Mouse (Mus musculus) ES-E14 (cell line): Measurements from ENCODE around the gene Apba2.

Experiments used
- CHD2 ChIP-seq: IDR thresholded peaks from 2 replicates; pipeline ENCODE4 v1.6.1; 2014; ENCODE audit warnings: mild to moderate bottlenecking, low read depth, low read length, inconsistent platforms
- MAFK ChIP-seq: IDR thresholded peaks from 2 replicates; pipeline ENCODE4 v1.6.1; 2014; ENCODE audit warnings: mild to moderate bottlenecking, low read depth, low read length, inconsistent platforms; ENCODE audit not compliant: insufficient read depth
- ZC3H11A ChIP-seq: IDR thresholded peaks from 2 replicates; pipeline ENCODE4 v1.6.1; 2012; ENCODE audit warnings: low read depth, mild to moderate bottlenecking, inconsistent platforms, low read length, borderline replicate concordance
- ZNF384 ChIP-seq: IDR thresholded peaks from 2 replicates; pipeline ENCODE4 v1.6.1; 2012; ENCODE audit warnings: low read depth, low read length, inconsistent platforms

DNA sequence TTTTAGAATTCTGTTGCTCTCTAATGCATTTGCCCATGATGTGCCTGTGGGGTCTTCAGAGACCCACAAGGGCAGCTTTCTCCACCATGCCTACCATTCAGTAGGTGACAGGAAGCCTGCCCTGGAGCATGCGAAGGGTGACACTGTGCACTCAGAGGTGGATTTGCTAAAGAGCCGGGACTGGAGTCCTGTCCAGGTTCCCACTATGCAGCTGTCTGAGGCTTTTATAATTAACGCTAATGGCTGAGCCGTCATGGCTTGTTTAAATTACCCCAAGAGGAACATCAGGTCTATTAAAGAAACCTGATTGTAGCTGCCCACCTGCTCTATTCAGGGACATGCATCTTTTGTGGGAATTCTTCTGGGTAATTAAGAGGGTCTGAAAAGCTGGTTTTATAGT, 78.4 kb downstream of the Apba2 start:
- no peak for TF ChIP-seq CHD2
- no peak for TF ChIP-seq MAFK
- TF ChIP-seq ZC3H11A, result no peak
- no peak for TF ChIP-seq ZNF384
